Mouse (Mus musculus): ENCODE data around the gene Usp48. TPM values are rescaled to one million over a fixed set of nuclear protein-coding genes. Genes with fewer than 3 reads are reported as not detected.

The Usp48 gene
- total and polyA plus RNA-seq, 3 experiments: 27.1 to 99.6 TPM; not detected in 1

GRCm38 (mm10) chr4:137661078-137661450, 67.5 kb downstream of the Usp48 start:
- Histone ChIP-seq H3K4me3 (ENCODE audit: control insufficient read depth in 1 of 2, insufficient read depth in 1 of 2, low read depth in 2 of 2, low read length in 2 of 2) (no peak overlapping the region), H3K9me3 (replicated peaks; ENCODE audit: insufficient read depth, low read length) (no peaks in the 10 kb centered on the region), H3K27me3 (ENCODE audit: control insufficient read depth in 1 of 2, insufficient read depth in 2 of 2, low read length in 2 of 2) (no peaks in the 10 kb centered on the region), H3K79me2 (ENCODE audit: control insufficient read depth, insufficient read depth, low read length, poor library complexity) (no peaks in the 10 kb centered on the region), H3K4me1 (ENCODE audit: control insufficient read depth in 1 of 2, insufficient read depth in 2 of 2, low read length in 2 of 2) (no peaks in the 10 kb centered on the region), H3K9ac (ENCODE audit: control insufficient read depth, low read depth, low read length, poor library complexity, severe bottlenecking) (no peak overlapping the region), H3K36me3 (ENCODE audit: control insufficient read depth in 1 of 2, insufficient read depth in 2 of 2, low read length in 2 of 2) (no peaks in the 10 kb centered on the region), H3K27ac (ENCODE audit: control insufficient read depth, low read depth, low read length) (no peak overlapping the region)
- TF ChIP-seq HCFC1 (IDR thresholded peaks at IDR 0.05; ENCODE audit: low read depth, low read length): no peak
- TF ChIP-seq GATA1 (IDR thresholded peaks at IDR 0.05; ENCODE audit: low read depth, low read length): no peak
- TF ChIP-seq MYC (IDR thresholded peaks at IDR 0.05; ENCODE audit: low read depth, low read length): no peak
- TF ChIP-seq CHD2 (IDR thresholded peaks at IDR 0.05; ENCODE audit: low read length): no peak
- TF ChIP-seq EP300 (IDR thresholded peaks at IDR 0.05; ENCODE audit: low read depth in 1 of 2, low read length in 2 of 2): no peak
- TF ChIP-seq RCOR1 (IDR thresholded peaks at IDR 0.05; ENCODE audit: low read depth, low read length): no peak
- no peak for TF ChIP-seq ZC3H11A (IDR thresholded peaks at IDR 0.05; ENCODE audit: low read depth, low read length)
- no peak for TF ChIP-seq UBTF (IDR thresholded peaks at IDR 0.05; ENCODE audit: borderline replicate concordance, insufficient read depth, low read depth, low read length)
- TF ChIP-seq POLR2AphosphoS2 (IDR thresholded peaks at IDR 0.05; ENCODE audit: low read length): no peak
- TF ChIP-seq MYB (IDR thresholded peaks at IDR 0.05; ENCODE audit: low read depth, low read length): no peak
- TF ChIP-seq GABPA (IDR thresholded peaks at IDR 0.05; ENCODE audit: low read depth, low read length): no peak
- TF ChIP-seq MXI1 (IDR thresholded peaks at IDR 0.05; ENCODE audit: low read depth, low read length): no peak
- no peak for TF ChIP-seq TBP (IDR thresholded peaks at IDR 0.05; ENCODE audit: low read depth, low read length)
- DNase-seq (ENCODE audit: low read depth, low spot score): no peak

GRCm38 (mm10) chr4:137661547-137661946, 68.0 kb downstream of the Usp48 start:
- Histone ChIP-seq H3K27ac (ENCODE audit: control insufficient read depth, low read depth, low read length) (no peak overlapping the region), H3K27me3 (ENCODE audit: control insufficient read depth in 1 of 2, insufficient read depth in 2 of 2, low read length in 2 of 2) (no peaks in the 10 kb centered on the region), H3K36me3 (ENCODE audit: control insufficient read depth in 1 of 2, insufficient read depth in 2 of 2, low read length in 2 of 2) (no peaks in the 10 kb centered on the region), H3K4me3 (ENCODE audit: control insufficient read depth in 1 of 2, insufficient read depth in 1 of 2, low read depth in 2 of 2, low read length in 2 of 2) (no peak overlapping the region), H3K9ac (ENCODE audit: control insufficient read depth, low read depth, low read length, poor library complexity, severe bottlenecking) (no peak overlapping the region), H3K9me3 (replicated peaks; ENCODE audit: insufficient read depth, low read length) (no peaks in the 10 kb centered on the region), H3K4me1 (ENCODE audit: control insufficient read depth in 1 of 2, insufficient read depth in 2 of 2, low read length in 2 of 2) (no peaks in the 10 kb centered on the region), H3K79me2 (ENCODE audit: control insufficient read depth, insufficient read depth, low read length, poor library complexity) (no peaks in the 10 kb centered on the region)
- DNase-seq (ENCODE audit: low read depth, low spot score): no peak
- TF ChIP-seq JUND (IDR thresholded peaks at IDR 0.05; ENCODE audit: low read depth, low read length) (no peak), ZC3H11A (IDR thresholded peaks at IDR 0.05; ENCODE audit: low read depth, low read length) (no peak), SMC3 (IDR thresholded peaks at IDR 0.05; ENCODE audit: low read depth, low read length) (no peak), E2F4 (IDR thresholded peaks at IDR 0.05; ENCODE audit: borderline replicate concordance, low read depth, low read length) (no peak), POLR2AphosphoS5 (IDR thresholded peaks at IDR 0.05; ENCODE audit: borderline replicate concordance, low read depth, low read length) (no peak), BHLHE40 (IDR thresholded peaks at IDR 0.05; ENCODE audit: borderline replicate concordance, low read depth, low read length) (no peak), NRF1 (IDR thresholded peaks at IDR 0.05; ENCODE audit: insufficient read depth, low read depth, low read length, poor library complexity, severe bottlenecking) (no peak), MAFK (IDR thresholded peaks at IDR 0.05; ENCODE audit: borderline replicate concordance, low read depth, low read length) (no peak), GABPA (IDR thresholded peaks at IDR 0.05; ENCODE audit: low read depth, low read length) (no peak), USF2 (IDR thresholded peaks at IDR 0.05; ENCODE audit: borderline replicate concordance in 1 of 2, insufficient read depth in 1 of 2, low read depth in 1 of 2, low read length in 2 of 2) (no peak), CTCF (IDR thresholded peaks at IDR 0.05 in 2 of 3, conservative IDR thresholded peaks at IDR 0.05 in 1 of 3; ENCODE audit: control insufficient read depth in 1 of 3, insufficient read depth in 1 of 3, low read depth in 2 of 3, low read length in 3 of 3, poor library complexity in 1 of 3, severe bottlenecking in 1 of 3) (no peak), MYC (IDR thresholded peaks at IDR 0.05; ENCODE audit: low read depth, low read length) (no peak), CHD1 (IDR thresholded peaks at IDR 0.05; ENCODE audit: low read depth, low read length) (no peak), MEF2A (IDR thresholded peaks at IDR 0.05; ENCODE audit: extremely low read depth, insufficient replicate concordance, low read depth, low read length, poor library complexity, severe bottlenecking) (no peak), RCOR1 (IDR thresholded peaks at IDR 0.05; ENCODE audit: low read depth, low read length) (no peak)

All from MEL (cell line).